Mouse (Mus musculus) erythroid progenitor cell, adult 5-6 weeks (primary cell): ENCODE results near the gene Ppif. TPM values are rescaled to one million over a fixed set of nuclear protein-coding genes. Genes with fewer than 3 reads are reported as not detected.
A peak's percentile ranks its signal among the peaks of the same experiment; 100 is the strongest.

ENCODE experiments used
- ATAC-seq: replicated peaks from 2 replicates; pipeline ENCODE4 v1.8.0; 2016; ENCODE audit warnings: moderate number of reproducible peaks, mild to moderate bottlenecking, moderate TSS enrichment, inconsistent platforms; ENCODE audit not compliant: poor library complexity, low FRiP score, severe bottlenecking
- total RNA-seq, 2 experiments: library from RNA; stranded (forward) in 1 of 2; stranded (reverse) in 1 of 2; fragments of 150-400 nt in 1 of 2; fragments of 186-747, 209-891 nt in 1 of 2; gene quantifications; 2 replicates each; pipeline versions ENCODE4 v1.2.3 to v1.2.4; 2015 to 2017; ENCODE audit warnings: low replicate concordance in 2 of 2

The Ppif gene
- 4.2 and 14.1 TPM in 2 replicates for total RNA-seq (2015; ENCODE audit: low replicate concordance)
- 0.91 and 1.9 TPM in 2 replicates for total RNA-seq (2017; ENCODE audit: low replicate concordance)

GRCm38 (mm10) chr14:25693888-25694568, at the start of gene Ppif:
Gene Ppif, plus strand, starts transcription at chr14:25694154.
- peak; percentile 93 for ATAC-seq

GRCm38 (mm10) chr14:25645717-25646116, 48.2 kb upstream of the Ppif start:
- no peak for ATAC-seq

GRCm38 (mm10) chr14:25646161-25646621, 47.8 kb upstream of the Ppif start:
- no peak for ATAC-seq

GRCm38 (mm10) chr14:25651131-25651530, 42.8 kb upstream of the Ppif start:
- no peak for ATAC-seq

- no peak for ATAC-seq
Measured at GRCm38 (mm10) chr14:25651905-25652304, 42.0 kb upstream of the Ppif start.

GRCm38 (mm10) chr14:25654401-25655197, 39.4 kb upstream of the Ppif start:
- no peak for ATAC-seq

- no peak for ATAC-seq
Measured at GRCm38 (mm10) chr14:25660661-25661060, 33.3 kb upstream of the Ppif start.

GRCm38 (mm10) chr14:25661185-25661920, 32.6 kb upstream of the Ppif start:
- no peak for ATAC-seq

- ATAC-seq: no peak
Measured at GRCm38 (mm10) chr14:25663649-25664309, 30.2 kb upstream of the Ppif start.

GRCm38 (mm10) chr14:25664310-25664695, 29.7 kb upstream of the Ppif start:
- no peak for ATAC-seq

- ATAC-seq: no peak
Measured at GRCm38 (mm10) chr14:25665314-25665970, 28.5 kb upstream of the Ppif start.

GRCm38 (mm10) chr14:25666668-25667376, 27.1 kb upstream of the Ppif start:
- ATAC-seq: no peak

GRCm38 (mm10) chr14:25667587-25667986, 26.4 kb upstream of the Ppif start:
- ATAC-seq: no peak

- ATAC-seq: no peak
Measured at GRCm38 (mm10) chr14:25679625-25680024, 14.3 kb upstream of the Ppif start.

- no peak for ATAC-seq
Measured at GRCm38 (mm10) chr14:25682020-25682419, 11.9 kb upstream of the Ppif start.

- ATAC-seq: no peak
Measured at GRCm38 (mm10) chr14:25686216-25686945, 7.6 kb upstream of the Ppif start.

GRCm38 (mm10) chr14:25686983-25687901, 6.7 kb upstream of the Ppif start:
- no peak for ATAC-seq
